Mouse (Mus musculus) limb, embryonic 11.5 days (tissue): ENCODE measurements around the gene Tent5a. TPM values are rescaled to one million over a fixed set of nuclear protein-coding genes. Genes with fewer than 3 reads are reported as not detected.

ENCODE experiments used
- ATAC-seq: fragments of 200-750 bp; cut with Nextera tagmentation; 2 replicates; pipeline ENCODE4 v1.8.0; 2017; ENCODE audit warnings: low read depth; ENCODE audit not compliant: insufficient number of reproducible peaks, low FRiP score, low TSS enrichment
- DNase-seq: peaks from one replicate; pipeline ENCODE4 v3.0.0-alpha.2; 2015; ENCODE audit warnings: low spot score
- H3K27ac ChIP-seq: fragments of 300-500 bp; sonication (generic); replicated peaks from 2 replicates; pipeline ENCODE4 v1.5.1; 2014; ENCODE audit warnings: low read depth, mild to moderate bottlenecking, low read length
- H3K27me3 ChIP-seq: fragments of 300-500 bp; sonication (generic); 2 replicates; pipeline ENCODE4 v1.6.1; 2014; ENCODE audit warnings: mild to moderate bottlenecking, low read length, mixed read lengths; ENCODE audit not compliant: control insufficient read depth, insufficient read depth
- H3K36me3 ChIP-seq: fragments of 300-500 bp; sonication (generic); 2 replicates; pipeline ENCODE4 v1.6.1; 2014; ENCODE audit warnings: mild to moderate bottlenecking, low read length, moderate library complexity, mixed read lengths; ENCODE audit not compliant: control insufficient read depth, insufficient read depth
- H3K4me1 ChIP-seq: fragments of 300-500 bp; sonication (generic); 2 replicates; pipeline ENCODE4 v1.6.1; 2014; ENCODE audit warnings: low read length, mixed read lengths; ENCODE audit not compliant: control insufficient read depth, insufficient read depth
- H3K4me2 ChIP-seq: fragments of 300-500 bp; sonication (generic); 2 replicates; pipeline ENCODE4 v1.6.1; 2014; ENCODE audit warnings: low read depth, mild to moderate bottlenecking, moderate library complexity; ENCODE audit not compliant: severe bottlenecking
- H3K4me3 ChIP-seq: fragments of 300-500 bp; sonication (generic); 2 replicates; pipeline ENCODE4 v1.5.1; 2014; ENCODE audit warnings: low read depth, low read length
- H3K9ac ChIP-seq: fragments of 300-500 bp; sonication (generic); 2 replicates; pipeline ENCODE4 v1.6.1; 2014; ENCODE audit warnings: mild to moderate bottlenecking, low read length
- H3K9me3 ChIP-seq: fragments of 300-500 bp; sonication (generic); 2 replicates; pipeline ENCODE4 v1.6.1; 2016; ENCODE audit warnings: low read length; ENCODE audit not compliant: control insufficient read depth
- WGBS: fragments of 180-500 bp; shearing (Covaris S2); extraction: QIAGEN DNeasy Blood & Tissue Kit; methylation state at CpG from one replicate; pipeline ENCODE4 v1.1.7; 2014; 5-methylcytosine and 5-hydroxymethylcytosine counted together
- polyA plus RNA-seq: library from polyadenylated mRNA; unstranded; fragments of >200 nt; fragmentation: Nextera tagmentation; extraction: Ambion mirVana; gene quantifications from 2 replicates; pipeline ENCODE4 v1.2.1, GENCODE M21; 2014

Tent5a gene
- polyA plus RNA-seq, 1 experiment from 2014 or later, result 1.1 TPM

GRCm38 (mm10) chr9:85324158-85324875 is 2.8 kb downstream of the Tent5a start:
- 68% methylated on average over 11 of the region's 11 CpGs for WGBS
- Histone ChIP-seq H3K4me2 (no peak overlapping the region), H3K9me3 (no peaks in the 10 kb centered on the region), H3K36me3 (no peaks in the 10 kb centered on the region), H3K27ac (no peak overlapping the region), H3K4me1 (0 out of 2 replicates have a peak, but pooled peaks cover 3% of the 10 kb centered on the region), H3K4me3 (no peak overlapping the region), H3K27me3 (peaks cover 21% of the 10 kb centered on the region), H3K9ac (no peak overlapping the region)
- ATAC-seq (no peak), DNase-seq (no peak)

- H3K9me3 ChIP-seq, result no peaks in the 10 kb centered on the region
- no peaks in the 10 kb centered on the region for H3K4me1 ChIP-seq
- H3K4me3 ChIP-seq, result no peak overlapping the region
- ATAC-seq (no peak), DNase-seq (no peak)
- no peaks in the 10 kb centered on the region for H3K36me3 ChIP-seq
- H3K27me3 ChIP-seq, result peaks cover 4% of the 10 kb centered on the region; the same call in 1 of the 2 replicates
- H3K4me2 ChIP-seq, result no peak overlapping the region
- WGBS, result 85% methylated on average over 8 of the region's 8 CpGs
- no peak overlapping the region for H3K27ac ChIP-seq
- H3K9ac ChIP-seq, result no peak overlapping the region
These were observed 6.8 kb downstream of the Tent5a start for GRCm38 (mm10) chr9:85320167-85320951.

GRCm38 (mm10) chr9:85316122-85316521 is 11.0 kb downstream of the Tent5a start:
- 51% methylated on average over 1 of the region's 1 CpGs for WGBS
- Histone ChIP-seq H3K9me3 (no peaks in the 10 kb centered on the region), H3K27ac (no peak overlapping the region), H3K4me3 (no peak overlapping the region), H3K27me3 (no peaks in the 10 kb centered on the region), H3K36me3 (no peaks in the 10 kb centered on the region), H3K4me1 (no peaks in the 10 kb centered on the region), H3K4me2 (no peak overlapping the region), H3K9ac (no peak overlapping the region)
- no peak for ATAC-seq
- DNase-seq, result no peak

GRCm38 (mm10) chr9:85312473-85312872 is 14.7 kb downstream of the Tent5a start, which contains the start of gene Gm11114:
Gene Gm11114, plus strand, starts transcription at chr9:85312773.
- 82% methylated on average over 6 of the region's 6 CpGs for WGBS
- Histone ChIP-seq H3K4me2 (no peak within 1 kb of the TSS), H3K36me3 (no peaks in the 10 kb centered on the region), H3K9me3 (no peaks in the 10 kb centered on the region), H3K4me1 (no peaks in the 10 kb centered on the region), H3K27me3 (no peaks in the 10 kb centered on the region), H3K9ac (no peak within 1 kb of the TSS), H3K4me3 (no peak within 1 kb of the TSS), H3K27ac (no peak within 1 kb of the TSS)
- DNase-seq (no peak), ATAC-seq (no peak)

GRCm38 (mm10) chr9:85303378-85303777 is 23.8 kb downstream of the Tent5a start:
- H3K27me3 ChIP-seq, result no peaks in the 10 kb centered on the region

GRCm38 (mm10) chr9:85302849-85303248 is 24.3 kb downstream of the Tent5a start:
- H3K4me3 ChIP-seq, result no peak overlapping the region
- H3K27me3 ChIP-seq, result no peaks in the 10 kb centered on the region
- no peaks in the 10 kb centered on the region for H3K36me3 ChIP-seq
- no peaks in the 10 kb centered on the region for H3K4me1 ChIP-seq
- DNase-seq (no peak), ATAC-seq (no peak)
- WGBS, result 88% methylated on average over 4 of the region's 4 CpGs
- no peak overlapping the region for H3K27ac ChIP-seq
- no peaks in the 10 kb centered on the region for H3K9me3 ChIP-seq
- H3K9ac ChIP-seq, result no peak overlapping the region
- H3K4me2 ChIP-seq, result no peak overlapping the region

More at GRCm38 (mm10) chr9:85303378-85303777, 23.8 kb downstream of the Tent5a start:
- Histone ChIP-seq H3K9me3 (no peaks in the 10 kb centered on the region), H3K9ac (no peak overlapping the region), H3K36me3 (no peaks in the 10 kb centered on the region), H3K4me2 (no peak overlapping the region), H3K4me3 (no peak overlapping the region), H3K27ac (no peak overlapping the region), H3K4me1 (no peaks in the 10 kb centered on the region)
- DNase-seq (no peak), ATAC-seq (no peak)
- WGBS, result 87% methylated on average over 3 of the region's 3 CpGs

- no peak overlapping the region for H3K4me2 ChIP-seq
- WGBS, result 85% methylated on average over 2 of the region's 2 CpGs
- H3K4me3 ChIP-seq, result no peak overlapping the region
- no peak overlapping the region for H3K9ac ChIP-seq
- H3K27me3 ChIP-seq, result no peaks in the 10 kb centered on the region
- DNase-seq (no peak), ATAC-seq (no peak)
- no peaks in the 10 kb centered on the region for H3K9me3 ChIP-seq
- no peaks in the 10 kb centered on the region for H3K36me3 ChIP-seq
- no peaks in the 10 kb centered on the region for H3K4me1 ChIP-seq
- H3K27ac ChIP-seq, result no peak overlapping the region
These were observed 53.0 kb downstream of the Tent5a start for GRCm38 (mm10) chr9:85274114-85274513.
